Mouse (Mus musculus) erythroid progenitor cell, adult 5-6 weeks (primary cell): ENCODE data around the gene Bcl2l12. TPM values are rescaled to one million over a fixed set of nuclear protein-coding genes. Genes with fewer than 3 reads are reported as not detected.
A peak's percentile ranks its signal among the peaks of the same experiment; 100 is the strongest.
"Not testable (repeated sequence)": the region's sequence is repeated elsewhere in the genome, so short reads cannot be mapped to it uniquely, and the experiment has no call there.

Experiments
- ATAC-seq: replicated peaks from 2 replicates; pipeline ENCODE4 v1.8.0; 2016; ENCODE audit warnings: moderate number of reproducible peaks, mild to moderate bottlenecking, moderate TSS enrichment, inconsistent platforms; ENCODE audit not compliant: poor library complexity, low FRiP score, severe bottlenecking
- total RNA-seq, 2 experiments: library from RNA; stranded (forward) in 1 of 2; stranded (reverse) in 1 of 2; fragments of 150-400 nt in 1 of 2; fragments of 186-747, 209-891 nt in 1 of 2; gene quantifications; 2 replicates each; pipeline versions ENCODE4 v1.2.3 to v1.2.4; 2015 to 2017; ENCODE audit warnings: low replicate concordance in 2 of 2

Gene Bcl2l12
- total RNA-seq (2015; ENCODE audit: low replicate concordance) (6.3 and 10.1 TPM in 2 replicates), total RNA-seq (2017; ENCODE audit: low replicate concordance) (3.6 and 8.7 TPM in 2 replicates)

DNA sequence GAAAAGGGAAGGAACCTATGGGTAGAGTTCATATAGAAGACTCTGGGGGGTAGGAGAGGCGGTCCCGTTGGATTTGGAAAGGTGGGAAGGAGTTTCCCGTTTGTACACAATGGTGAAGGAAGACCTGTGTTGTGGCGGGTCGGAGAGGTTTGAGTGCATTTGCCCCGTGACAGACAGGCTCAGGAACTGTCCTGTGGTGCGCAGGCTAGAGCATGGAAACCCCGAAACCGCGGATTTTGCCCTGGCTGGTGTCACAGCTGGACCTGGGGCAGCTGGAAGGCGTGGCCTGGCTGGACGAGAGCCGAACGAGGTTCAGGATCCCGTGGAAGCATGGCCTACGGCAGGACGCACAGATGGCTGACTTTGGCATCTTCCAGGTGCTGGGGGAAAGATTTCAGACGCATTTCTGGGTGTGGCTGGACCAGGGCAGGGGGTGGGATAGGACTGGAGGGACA is at the start of gene Bcl2l12:
Bcl2l12 (minus strand) TSS at position 212 of the 455 bp plus-strand sequence.
- ATAC-seq = peak; percentile 48

DNA sequence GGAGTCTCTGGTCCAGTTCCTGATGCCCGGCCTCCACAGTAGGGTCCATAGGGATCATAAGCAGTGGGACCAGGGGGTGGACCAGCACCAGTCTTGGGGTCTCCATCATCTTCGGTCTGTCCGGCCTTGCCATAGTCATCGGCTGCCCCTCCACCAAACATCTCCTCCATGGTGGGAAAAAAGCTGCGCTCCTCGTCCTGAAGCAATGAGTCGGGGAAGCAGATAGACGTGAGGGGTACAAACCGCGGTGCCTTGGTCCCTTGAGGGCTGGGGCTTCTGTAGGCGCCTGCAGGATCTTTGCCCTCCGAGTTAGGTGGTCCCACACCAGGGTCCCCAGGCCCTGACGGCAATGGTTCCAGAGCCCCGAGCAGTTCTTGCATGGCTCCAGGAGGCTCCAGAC is 49.0 kb upstream of the Bcl2l12 start:
- no peak for ATAC-seq

DNA sequence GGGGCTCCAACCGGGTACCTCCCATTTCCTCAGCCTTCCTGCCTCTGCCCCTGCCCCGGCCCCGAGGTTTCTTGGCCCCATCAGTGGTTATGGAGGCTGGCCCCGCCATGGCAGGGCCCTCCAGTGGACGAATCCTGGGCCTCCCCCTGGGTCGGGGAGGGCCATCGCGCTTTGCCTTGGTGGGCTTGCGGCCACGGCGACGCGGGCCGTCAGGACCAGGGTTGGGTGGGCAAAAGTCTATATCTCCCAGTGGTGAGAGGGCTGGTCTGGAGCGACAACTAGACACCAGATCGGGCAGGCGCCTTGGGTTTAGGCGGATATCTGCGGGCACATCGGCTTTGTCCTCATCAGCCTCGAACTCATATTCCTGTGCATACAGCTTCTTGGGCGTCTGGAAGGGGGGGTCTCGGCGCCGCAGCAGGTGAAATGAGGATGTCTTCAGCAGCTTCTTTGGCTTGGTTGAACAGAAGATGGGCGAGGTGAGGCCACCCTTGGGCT is 48.4 kb upstream of the Bcl2l12 start:
- no peak for ATAC-seq

DNA sequence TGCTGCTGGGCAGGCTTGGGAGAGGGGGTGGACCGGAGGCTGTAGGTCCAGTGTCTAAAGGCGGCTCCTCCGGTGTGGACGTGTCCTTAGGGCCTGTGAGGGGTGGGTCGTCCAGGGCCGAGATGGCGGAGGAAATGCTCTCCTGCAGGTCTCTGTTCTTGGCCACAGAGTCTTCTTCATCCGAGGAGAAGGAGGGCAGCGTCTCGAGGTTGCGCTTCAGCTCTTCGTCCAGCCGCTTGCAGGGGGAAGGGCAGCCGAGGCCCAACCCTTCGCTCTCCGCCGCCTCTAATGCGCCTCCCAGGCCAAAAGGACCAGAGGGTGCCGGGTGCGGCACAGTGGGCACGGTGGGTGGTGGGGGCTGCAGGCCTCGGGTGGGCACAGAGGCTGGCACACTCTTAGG is 47.2 kb upstream of the Bcl2l12 start:
- ATAC-seq = no peak

DNA sequence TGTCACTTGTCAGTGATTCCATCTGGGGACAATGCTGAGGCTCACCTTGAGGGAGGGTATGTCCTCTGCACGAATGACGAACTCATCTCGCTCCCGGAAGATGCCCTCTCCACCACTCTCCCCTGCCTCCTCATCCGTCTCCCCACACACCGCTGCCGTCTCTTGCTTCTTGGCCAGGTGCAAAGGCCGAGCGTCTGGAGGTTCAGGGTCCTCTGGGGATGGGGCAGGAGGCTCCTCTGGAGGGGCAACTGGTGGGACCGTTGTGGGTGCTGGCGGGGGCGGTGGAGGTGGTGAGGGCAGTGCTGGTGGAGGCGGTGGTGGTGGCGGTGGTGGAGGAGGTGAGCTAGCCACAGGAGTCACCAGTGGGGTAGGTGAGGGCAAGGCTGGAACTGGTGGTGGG is 44.8 kb upstream of the Bcl2l12 start:
- ATAC-seq = no peak

DNA sequence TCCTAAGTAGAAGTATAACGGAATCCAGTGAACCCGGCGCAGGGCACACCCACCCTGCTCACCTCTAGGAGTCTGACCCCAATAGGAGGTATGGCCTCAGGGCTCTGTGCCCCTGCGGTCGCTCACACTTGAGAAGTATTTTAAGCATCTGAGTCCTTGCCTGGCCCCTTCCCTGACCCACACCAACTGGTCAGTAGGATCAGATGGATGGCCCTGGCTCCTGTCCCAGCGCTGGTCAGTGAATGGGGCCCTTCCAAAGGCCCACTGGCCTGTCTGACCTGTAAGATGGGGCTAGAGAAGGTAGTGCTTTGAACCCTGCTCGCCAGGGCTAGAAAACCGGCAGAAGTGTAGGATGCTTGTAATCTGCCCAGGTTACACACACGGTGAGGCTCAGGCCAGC is 42.3 kb upstream of the Bcl2l12 start:
- no peak for ATAC-seq

DNA sequence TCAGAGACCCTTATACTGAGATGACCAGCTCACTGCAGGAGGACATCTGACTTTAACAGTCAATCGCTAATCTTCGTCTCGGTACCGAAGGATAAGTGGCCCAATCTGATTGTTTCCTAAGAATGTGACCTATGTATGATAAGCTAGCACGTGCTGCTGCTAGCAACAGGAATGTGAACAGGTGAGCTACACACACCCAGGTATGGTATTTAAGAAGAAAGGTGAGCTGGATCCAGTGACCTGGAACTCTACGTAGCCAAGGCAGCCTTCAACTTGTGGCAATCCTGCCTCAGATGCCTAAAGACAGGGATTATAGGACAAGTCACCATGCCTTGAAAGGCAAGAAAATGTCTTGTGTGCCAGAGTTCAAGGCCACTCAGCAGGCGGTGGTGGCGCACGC is 39.9 kb upstream of the Bcl2l12 start:
- no peak for ATAC-seq

DNA sequence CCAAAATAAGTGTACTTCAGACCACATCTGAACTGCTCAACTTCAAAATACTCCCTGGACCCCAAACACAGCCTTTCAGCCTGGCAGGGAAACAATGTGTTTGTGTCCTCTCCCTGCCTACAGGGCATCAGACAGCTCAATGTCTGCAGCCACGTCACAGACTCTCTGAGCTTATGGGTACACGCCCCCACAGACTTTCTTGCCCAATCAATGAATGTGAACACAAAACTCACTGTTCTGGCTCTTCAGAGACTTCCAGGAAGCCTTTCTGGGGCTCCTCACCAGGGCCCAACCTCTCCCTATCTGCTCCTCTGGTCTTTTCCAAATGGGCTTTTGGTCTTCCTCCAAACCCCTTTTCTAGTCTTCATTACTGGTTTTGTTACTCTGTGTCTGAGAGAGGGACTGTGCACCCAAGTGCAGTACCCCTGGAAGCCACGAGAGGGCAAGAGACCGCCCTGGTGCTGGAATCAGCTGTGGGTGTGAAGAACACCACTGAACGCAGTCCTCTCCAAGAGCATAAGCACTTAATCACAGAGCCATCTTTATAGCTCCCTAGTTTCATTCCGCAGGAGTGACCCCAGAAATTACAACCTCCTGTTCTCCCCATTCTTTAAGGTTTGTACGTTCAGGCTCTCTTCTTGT is 39.3 kb upstream of the Bcl2l12 start:
- ATAC-seq = peak; percentile 86

DNA sequence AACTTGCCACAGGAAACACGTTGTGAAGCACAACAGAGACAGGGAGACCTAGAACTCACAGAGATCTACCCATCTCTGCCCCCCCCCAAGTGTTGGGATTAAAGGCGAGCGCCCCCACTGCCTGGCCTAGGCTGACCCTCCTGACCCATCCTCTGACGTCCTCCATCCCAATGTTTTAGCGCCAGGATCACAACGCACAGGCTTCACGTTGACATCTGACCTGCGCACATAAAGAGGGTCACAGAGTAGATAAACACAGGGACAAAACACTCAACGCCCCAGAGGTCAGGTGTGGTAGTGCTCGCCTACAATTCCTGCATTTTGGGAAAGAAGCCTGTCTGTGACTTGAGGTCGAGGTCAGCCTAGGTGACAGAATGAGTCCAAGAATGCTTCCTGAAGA is 38.2 kb upstream of the Bcl2l12 start:
- ATAC-seq = no peak

DNA sequence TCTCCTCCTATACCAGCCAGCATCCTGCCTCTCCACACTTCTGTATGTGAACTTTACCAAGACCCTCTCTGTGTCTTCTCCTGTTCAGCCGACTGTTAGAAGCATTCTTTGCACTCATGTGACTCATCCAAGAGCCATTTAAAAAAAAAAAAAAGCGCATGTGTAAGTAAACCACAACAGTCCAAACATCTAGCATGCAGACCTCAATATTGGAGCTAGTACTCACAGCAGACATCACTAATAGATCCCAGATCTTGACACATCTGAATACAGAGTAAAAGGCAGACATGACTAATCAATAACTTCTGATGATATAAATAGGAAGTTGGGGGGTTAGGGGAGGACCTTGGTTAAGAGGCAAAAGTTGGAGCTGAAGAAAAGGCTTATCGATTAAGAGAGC is 37.1 kb upstream of the Bcl2l12 start:
- no peak for ATAC-seq

DNA sequence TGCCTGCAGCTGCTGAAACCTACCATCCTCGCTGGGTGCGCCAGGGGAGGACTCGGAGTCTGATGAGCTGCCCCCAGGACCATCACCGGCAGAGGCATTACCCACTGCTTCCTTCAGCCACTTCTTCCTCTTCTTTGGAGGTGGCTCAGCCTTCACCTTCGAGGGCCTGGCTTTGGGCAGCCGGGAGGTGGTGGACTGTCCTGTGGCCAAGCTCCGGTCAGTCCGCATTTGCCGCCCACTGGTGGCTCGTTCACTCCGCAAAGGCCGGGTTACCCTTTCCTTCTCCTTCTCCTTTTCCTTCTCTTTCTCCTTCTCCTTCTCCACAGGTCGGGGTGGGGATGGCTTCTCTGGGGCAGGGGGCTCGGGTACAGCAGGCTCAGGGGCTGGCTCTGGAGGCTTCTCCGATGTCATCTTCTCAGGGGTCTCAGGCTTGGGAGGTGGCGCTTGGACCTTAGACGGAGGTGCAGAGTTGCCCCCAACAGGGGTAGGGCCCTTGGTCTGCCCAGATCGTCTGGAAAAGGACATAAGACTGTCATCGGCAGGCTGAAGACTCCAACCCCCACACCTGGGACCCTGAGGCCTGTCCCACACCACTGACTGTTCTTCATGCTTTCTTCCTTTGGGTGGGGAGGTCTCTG is 35.3 kb upstream of the Bcl2l12 start:
- ATAC-seq = no peak

DNA sequence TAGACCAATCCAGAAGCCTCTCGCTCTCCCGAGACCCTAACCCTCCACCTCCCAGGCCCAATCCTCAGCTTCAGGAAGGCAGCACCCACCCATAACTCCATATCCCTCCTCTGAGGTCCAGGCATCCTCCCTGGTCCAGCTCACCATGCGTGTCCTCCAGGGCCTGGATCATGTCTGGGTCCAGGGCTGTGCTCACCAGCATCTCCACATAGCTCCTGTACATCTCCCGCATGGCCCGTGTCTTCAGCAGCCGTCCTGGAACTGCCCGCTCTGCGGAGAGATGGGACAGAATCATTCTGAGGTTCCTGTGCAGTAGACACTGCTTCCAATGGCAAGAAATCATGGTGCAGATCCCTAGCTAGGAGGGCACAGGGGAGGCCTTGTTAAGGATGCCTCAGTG is 32.3 kb upstream of the Bcl2l12 start:
- no peak for ATAC-seq

DNA sequence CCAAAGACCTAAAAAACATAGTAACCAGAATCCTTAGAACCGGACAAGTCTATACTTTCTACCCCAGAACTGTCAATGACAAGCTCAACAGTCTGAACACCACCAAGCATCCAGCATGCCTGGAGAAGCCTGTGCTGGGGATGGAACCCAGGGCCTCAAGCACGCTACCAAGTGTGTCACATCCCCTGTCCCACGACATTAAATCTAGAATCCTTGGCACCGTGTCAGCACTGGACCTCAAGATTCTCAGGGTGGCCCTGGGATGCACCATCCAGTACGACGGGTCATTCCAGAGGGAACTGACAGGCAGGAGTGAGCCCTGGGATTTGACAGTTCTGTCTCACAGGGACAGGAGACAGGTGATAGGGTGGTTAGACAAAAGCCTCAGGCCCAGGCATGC is 31.5 kb upstream of the Bcl2l12 start:
- ATAC-seq = no peak

DNA sequence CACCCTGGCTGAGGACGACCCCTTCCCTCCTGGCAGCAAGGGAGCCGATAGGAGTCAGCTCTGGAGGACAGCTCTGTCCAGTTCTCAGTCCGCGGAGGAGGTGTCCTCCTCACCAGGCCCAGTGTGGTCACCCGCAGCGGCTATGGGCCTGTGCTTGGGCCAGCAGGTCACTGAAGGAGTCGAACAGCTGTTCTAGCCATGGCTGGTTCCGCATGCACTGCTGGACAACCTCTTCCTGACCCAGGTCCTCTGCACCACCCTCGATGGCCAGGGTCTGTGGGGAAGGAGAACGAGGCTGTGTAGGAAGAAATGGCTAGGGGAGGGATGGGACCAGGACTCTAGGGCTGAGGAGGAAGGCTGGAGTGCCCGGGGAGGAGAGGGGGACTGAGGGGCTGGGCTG is 29.8 kb upstream of the Bcl2l12 start:
- ATAC-seq = no peak

DNA sequence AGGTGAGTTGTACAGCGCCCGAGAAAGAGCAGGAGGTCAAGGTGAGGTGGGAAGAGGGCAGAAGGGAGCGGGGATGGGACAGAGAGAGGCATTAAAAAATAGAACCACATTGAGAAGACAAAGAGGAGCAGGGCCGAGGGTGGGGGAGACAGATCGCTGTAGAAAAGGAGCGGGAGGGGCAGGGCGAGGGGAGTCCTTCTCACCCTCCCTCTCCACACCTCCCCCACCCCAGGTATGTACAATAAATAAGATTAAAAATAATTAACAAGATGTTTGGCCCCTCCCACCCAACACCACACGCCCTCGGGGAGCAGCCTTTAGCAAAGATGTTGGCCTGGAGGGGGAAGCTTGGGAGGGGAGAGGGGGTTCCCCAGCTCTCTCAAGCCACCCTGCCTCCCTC is 29.2 kb upstream of the Bcl2l12 start:
- ATAC-seq = no peak

DNA sequence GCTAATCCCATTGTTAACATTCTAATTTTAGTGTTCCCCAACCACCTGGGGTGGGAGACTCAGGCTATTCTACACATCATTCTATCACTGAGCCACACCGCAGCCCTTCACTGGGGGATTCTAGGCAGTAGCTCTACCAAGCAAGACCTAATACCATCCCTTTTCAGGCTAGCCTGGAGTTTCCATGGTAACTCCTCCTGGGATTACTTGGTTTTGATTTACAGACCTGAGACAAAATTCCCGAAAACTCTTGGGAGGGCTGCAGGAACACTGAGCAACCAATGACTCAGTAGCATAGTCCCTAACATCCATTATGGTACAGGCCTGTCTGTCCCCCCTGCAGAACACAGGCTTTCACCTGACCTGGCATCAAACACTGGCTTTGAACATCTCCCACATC is 27.7 kb upstream of the Bcl2l12 start:
- ATAC-seq = no peak

DNA sequence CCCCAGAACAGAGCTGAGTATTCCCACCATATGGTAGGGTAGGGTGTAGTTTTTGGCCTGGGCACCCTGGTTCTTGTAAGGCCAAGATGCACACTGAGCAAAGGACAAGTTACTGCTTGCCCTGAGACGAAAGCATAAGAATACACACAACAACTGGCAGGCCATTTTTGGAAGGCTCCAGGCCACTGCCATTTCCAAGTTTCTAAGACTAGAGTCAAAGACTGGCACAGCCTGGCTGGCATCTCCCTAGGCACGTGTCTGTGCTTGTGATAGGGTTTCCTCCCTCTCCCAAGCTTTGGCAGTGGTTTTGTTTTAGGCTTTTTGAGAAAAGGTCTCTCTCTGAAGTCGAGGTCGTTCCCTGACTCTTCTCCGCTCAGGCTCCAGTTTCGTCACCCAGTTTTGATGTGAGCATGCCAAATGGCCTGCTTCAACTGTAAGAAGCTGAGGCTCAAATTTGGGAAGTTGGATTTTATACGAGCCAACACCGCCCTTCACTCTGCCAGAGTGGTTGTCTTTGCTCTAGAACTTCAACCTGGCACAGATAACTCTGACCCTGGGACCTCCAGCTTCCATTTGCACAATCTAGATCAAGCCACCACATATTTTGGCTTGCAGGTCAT is 27.2 kb upstream of the Bcl2l12 start:
- ATAC-seq = no peak

DNA sequence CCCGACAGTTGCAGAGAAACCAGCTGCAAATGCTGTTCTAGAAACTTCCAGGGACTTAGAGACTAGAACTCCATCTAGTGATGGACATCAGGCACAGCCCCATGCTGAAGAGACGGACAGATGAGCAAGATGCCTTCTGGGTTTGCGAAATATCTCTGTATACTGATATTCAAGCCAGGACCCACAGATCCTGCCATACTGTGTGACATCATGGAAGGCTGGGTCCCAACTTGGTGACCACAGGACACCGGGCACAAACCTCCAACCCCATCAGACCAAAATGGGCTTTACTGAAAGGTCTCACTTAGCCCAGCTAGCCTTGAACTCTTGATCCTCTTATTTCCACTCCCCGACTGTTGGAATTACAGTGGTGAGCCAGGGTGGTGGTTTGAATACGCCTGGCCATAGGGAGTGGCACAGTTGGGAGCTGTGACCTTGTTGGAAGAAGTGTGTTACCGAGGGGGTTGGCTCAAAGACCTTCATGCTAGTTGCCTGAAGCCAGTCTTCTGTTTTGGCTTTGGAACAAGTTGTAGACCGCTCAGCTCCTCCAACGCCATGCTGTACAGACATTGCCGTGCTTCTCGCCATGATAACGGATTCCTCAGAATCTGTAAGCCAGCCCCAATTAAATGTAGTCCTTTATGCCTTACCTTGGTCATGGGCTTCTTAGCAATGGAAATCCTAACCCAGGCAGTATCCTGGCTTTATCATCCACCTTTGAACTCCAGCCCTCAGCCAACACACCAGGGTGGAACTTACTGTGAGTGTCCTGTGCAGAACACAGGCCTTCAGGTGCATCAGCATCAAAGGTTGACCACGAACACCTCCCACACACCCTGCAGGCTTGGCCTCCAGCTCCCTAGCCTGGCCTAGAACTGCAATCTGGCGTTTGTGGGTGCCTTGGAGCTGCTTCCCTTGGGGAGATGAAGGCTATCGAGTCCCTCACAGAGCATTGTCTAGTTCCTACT is 26.1 kb upstream of the Bcl2l12 start:
- ATAC-seq = no peak

DNA sequence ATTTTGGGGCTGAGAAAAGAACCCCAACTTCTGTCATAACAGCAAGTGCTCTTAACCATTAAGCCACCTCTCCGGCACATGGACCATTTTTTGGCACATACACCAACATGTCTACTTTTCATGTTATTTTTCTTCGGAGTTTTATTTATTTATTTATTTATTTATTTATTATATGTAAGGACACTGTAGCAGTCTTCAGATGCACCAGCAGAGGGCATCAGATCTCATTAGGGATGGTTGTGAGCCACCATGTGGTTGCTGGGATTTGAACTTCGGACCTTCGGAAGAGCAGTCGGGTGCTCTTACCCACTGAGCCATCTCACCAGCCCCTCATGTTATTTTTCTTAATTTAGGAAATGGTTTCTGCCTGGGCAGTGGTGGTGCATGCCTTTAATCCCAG is 25.2 kb upstream of the Bcl2l12 start:
- ATAC-seq = not testable (repeated sequence)

DNA sequence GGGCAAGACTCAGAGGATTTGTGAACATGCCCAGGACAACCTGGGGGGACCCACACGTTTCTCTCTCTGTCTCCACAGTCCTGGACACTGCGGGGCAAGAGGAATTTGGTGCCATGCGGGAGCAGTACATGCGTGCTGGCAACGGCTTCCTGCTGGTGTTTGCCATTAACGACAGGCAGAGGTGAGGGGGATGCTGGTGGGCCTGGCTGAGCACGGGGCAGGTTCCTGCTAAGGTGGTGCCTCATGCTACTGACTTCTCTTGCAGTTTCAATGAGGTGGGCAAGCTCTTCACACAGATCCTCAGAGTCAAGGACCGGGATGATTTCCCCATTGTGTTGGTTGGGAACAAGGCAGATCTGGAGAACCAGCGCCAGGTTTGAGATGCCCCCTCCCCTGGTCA is 21.7 kb upstream of the Bcl2l12 start:
- ATAC-seq = no peak
